Mouse (Mus musculus): ENCODE data around the gene Cntn2.

DNA sequence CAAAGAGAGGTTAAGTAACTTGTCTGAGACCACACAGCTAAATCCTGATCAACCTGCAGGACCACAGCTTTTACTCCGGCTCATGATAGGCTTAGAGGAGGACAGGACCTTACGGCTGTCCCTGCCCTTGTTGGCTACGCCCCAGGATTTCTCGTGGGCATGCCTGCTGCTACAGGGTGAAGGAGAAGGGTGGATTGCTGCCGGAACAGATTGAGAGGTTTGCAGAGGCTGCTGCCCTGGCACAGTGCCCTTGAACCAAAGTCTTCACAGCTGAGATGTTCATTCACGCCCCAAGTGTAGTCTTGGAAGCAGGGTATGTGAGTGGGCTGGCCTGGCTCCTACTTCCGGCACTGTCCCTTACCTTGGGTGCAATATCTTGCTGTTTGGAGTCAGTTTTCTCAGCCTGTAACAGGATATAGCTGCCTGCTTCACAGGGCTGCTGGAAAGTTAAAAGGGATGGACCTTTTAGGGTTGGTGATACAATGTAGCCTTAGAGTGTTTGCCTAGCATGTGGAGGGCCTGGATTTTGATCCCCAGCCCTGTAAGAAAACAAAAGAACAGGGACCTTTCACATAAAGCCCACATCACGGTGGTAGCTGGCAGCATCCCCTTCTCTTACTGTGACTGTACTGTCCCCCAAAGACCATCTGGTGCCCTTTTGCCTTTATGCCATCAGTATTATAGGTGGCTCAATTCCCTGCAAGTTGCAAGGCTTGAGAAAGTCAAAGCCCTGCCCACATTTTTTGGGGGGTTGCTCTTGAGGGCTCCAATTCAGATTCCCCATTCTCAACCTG lies 18.0 kb upstream of the Cntn2 start:
- no peak for TF ChIP-seq CTCF (IDR thresholded peaks at IDR 0.05; ENCODE audit: extremely low read depth, insufficient read depth, low read length)
- no peak for TF ChIP-seq POLR2A (IDR thresholded peaks at IDR 0.05; ENCODE audit: extremely low read depth, insufficient read depth, low read length)
